Mouse (Mus musculus) adrenal gland, adult 10 weeks (tissue): ENCODE results near the gene Slc51a. TPM values are rescaled to one million over a fixed set of nuclear protein-coding genes. Genes with fewer than 3 reads are reported as not detected.

Experiments used
- polyA plus RNA-seq: library from polyadenylated mRNA; stranded (reverse); fragments of 350-450 nt; fragmentation: Illumina TruSeq; extraction: RNeasy Lipid Tissue Mini Kit (QIAGEN cat#74804); gene quantifications from one replicate; pipeline ENCODE4 v1.2.3, GENCODE M21; 2014; ENCODE audit warnings: low read depth, low replicate concordance

The Slc51a gene
- not detected for polyA plus RNA-seq

GRCm38 (mm10) chr16:32487234-32488111, at the start of gene Slc51a:
Gene Slc51a (minus strand): TSS chr16:32487879.

DNA sequence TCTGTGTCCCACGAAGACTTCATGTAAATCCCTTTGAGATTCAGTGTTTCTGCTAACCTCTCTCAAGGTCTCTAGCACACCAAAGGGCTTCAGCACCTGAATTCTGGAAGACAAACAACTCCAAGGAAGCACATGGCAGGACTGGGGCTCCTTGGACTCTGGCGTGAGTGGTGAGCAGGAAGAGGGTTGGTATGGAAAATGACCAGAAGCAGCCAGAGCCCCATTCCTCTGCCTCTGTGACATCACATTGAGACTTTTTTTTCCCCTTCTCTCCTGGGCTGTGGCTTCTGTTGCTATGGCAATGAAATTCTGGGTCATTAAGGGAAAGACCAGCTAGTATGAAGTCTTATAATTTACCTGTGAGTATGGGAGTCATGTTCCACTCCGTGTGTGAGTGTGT, 8.3 kb upstream of the Slc51a start, which contains the start of gene Zdhhc19:
Zdhhc19 (plus strand) TSS at position 301 of the 400 bp plus-strand sequence.

DNA sequence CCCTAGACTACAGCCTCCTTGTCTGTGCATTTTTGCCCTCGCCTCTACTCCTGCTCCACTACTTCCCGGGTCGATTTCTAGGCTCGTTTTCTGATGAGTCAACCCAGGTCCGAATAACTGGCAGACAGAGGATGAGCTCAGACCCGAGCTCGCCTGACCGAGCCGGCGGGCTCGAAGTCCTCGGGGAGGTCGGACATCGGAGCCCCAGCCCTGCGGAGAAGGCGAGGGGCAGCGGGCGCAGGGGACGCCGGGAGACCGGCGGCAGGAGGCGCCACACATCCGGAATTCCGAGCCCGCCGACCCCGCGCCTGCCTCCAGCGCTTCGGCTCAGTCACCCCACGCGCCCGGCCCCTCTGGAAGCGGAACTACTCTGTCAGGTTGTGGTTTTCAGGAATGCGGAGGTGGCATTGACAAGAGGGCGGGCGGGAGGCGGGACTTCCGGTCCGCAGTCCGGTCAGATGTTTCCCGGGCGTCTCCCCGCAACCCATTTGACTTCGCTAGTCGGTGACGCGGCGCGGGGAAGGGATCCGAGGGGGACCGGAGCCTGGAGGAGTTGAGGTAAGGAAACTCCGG, 57.1 kb downstream of the Slc51a start, which contains the start of gene Pcyt1a:
Pcyt1a (plus strand) TSS at position 448 of the 573 bp plus-strand sequence.

Other genes starting within 250 kb of the Slc51a start
- 41.3 TPM for gene Fbxo45, start 240.7 kb downstream of the Slc51a start, polyA plus RNA-seq
- 7.4 TPM for gene Wdr53, start 240.7 kb downstream of the Slc51a start, polyA plus RNA-seq
- gene Smco1, start 216.4 kb downstream of the Slc51a start, polyA plus RNA-seq, result not detected
- gene Rnf168, start 210.4 kb downstream of the Slc51a start, polyA plus RNA-seq, result 65.7 TPM
- gene Ubxn7, start 155.6 kb downstream of the Slc51a start, polyA plus RNA-seq, result 79.1 TPM
- not detected for gene Tm4sf19, start 87.4 kb downstream of the Slc51a start, polyA plus RNA-seq
- gene Tctex1d2, start 68.2 kb downstream of the Slc51a start, polyA plus RNA-seq, result 26.8 TPM
- gene Pcyt1a, start 57.0 kb downstream of the Slc51a start, polyA plus RNA-seq, result 61.6 TPM
- gene Zdhhc19, start 8.4 kb upstream of the Slc51a start, polyA plus RNA-seq, result not detected
- 70.3 TPM for gene Tfrc, start 121.0 kb upstream of the Slc51a start, polyA plus RNA-seq
- 1.2 TPM for gene Tnk2, start 156.0 kb upstream of the Slc51a start, polyA plus RNA-seq
- not detected for gene Muc4, start 248.0 kb upstream of the Slc51a start, polyA plus RNA-seq